Mouse (Mus musculus) liver, embryonic 14.5 days (tissue): ENCODE measurements around the gene Pgap3. TPM values are rescaled to one million over a fixed set of nuclear protein-coding genes. Genes with fewer than 3 reads are reported as not detected.

Experiments
- ATAC-seq: fragments of 200-750 bp; cut with Nextera tagmentation; 2 replicates; pipeline ENCODE4 v1.8.0; 2017; ENCODE audit warnings: moderate number of reproducible peaks, mild to moderate bottlenecking, moderate library complexity; ENCODE audit not compliant: insufficient read depth
- DNase-seq, 3 experiments: peaks; one replicate each; pipeline ENCODE4 v3.0.0-alpha.2; 2012 to 2013; ENCODE audit warnings: low read depth in 3 of 3, low spot score in 3 of 3
- H3K27ac ChIP-seq: fragments of 300-500 bp; sonication (generic); 2 replicates; pipeline ENCODE4 v1.5.1; 2014; ENCODE audit warnings: moderate library complexity, mild to moderate bottlenecking, control low read depth, inconsistent platforms
- H3K27me3 ChIP-seq: fragments of 300-500 bp; sonication (generic); 2 replicates; pipeline ENCODE4 v1.6.1; 2014; ENCODE audit warnings: mild to moderate bottlenecking, low read length, moderate library complexity; ENCODE audit not compliant: control insufficient read depth, insufficient read depth
- H3K36me3 ChIP-seq: fragments of 300-500 bp; sonication (generic); replicated peaks from 2 replicates; pipeline ENCODE4 v1.6.1; 2014; ENCODE audit warnings: low read depth; ENCODE audit not compliant: control insufficient read depth, insufficient read depth
- H3K4me1 ChIP-seq, 2 experiments: fragments of 200-500 bp in 1 of 2; fragments of 300-500 bp in 1 of 2; sonication (generic) in 1 of 2; replicated peaks; 2 replicates each; pipeline ENCODE4 v1.6.1; 2012 to 2014; ENCODE audit warnings: antibody characterized with exemption in 1 of 2, inconsistent platforms in 1 of 2, low read length in 1 of 2; ENCODE audit not compliant: control insufficient read depth in 2 of 2, insufficient read depth in 2 of 2
- H3K4me2 ChIP-seq: fragments of 300-500 bp; sonication (generic); 2 replicates; pipeline ENCODE4 v1.6.1; 2014; ENCODE audit warnings: low read depth, mild to moderate bottlenecking, control low read depth, moderate library complexity
- H3K4me3 ChIP-seq, 2 experiments: fragments of 200-500 bp in 1 of 2; fragments of 300-500 bp in 1 of 2; sonication (generic) in 1 of 2; 2 replicates each; pipeline ENCODE4 v1.5.1; 2012 to 2014; ENCODE audit warnings: low read depth in 2 of 2, low read length in 2 of 2, mild to moderate bottlenecking in 2 of 2, control low read depth in 1 of 2, inconsistent platforms in 1 of 2, moderate library complexity in 1 of 2; ENCODE audit not compliant: insufficient read depth in 1 of 2
- H3K9ac ChIP-seq: fragments of 300-500 bp; sonication (generic); replicated peaks from 2 replicates; pipeline ENCODE4 v1.6.1; 2014; ENCODE audit warnings: mild to moderate bottlenecking, control low read depth, moderate library complexity
- H3K9me3 ChIP-seq: fragments of 300-500 bp; sonication (generic); 2 replicates; pipeline ENCODE4 v1.6.1; 2016; ENCODE audit warnings: low read length, mixed read lengths; ENCODE audit not compliant: control insufficient read depth
- CTCF ChIP-seq: IDR thresholded peaks from 2 replicates; pipeline ENCODE4 v1.5.1; 2016; ENCODE audit warnings: antibody characterized with exemption, low read depth, control low read depth
- EP300 ChIP-seq: IDR thresholded peaks from 2 replicates; pipeline ENCODE4 v1.6.1; 2016; ENCODE audit warnings: antibody characterized with exemption, low read depth
- WGBS: fragments of 180-500 bp; shearing (Covaris S2); extraction: QIAGEN DNeasy Blood & Tissue Kit; methylation state at CpG from one replicate; pipeline ENCODE4 v1.1.7; 2014; ENCODE audit not compliant: insufficient replicate concordance; 5-methylcytosine and 5-hydroxymethylcytosine counted together
- polyA plus RNA-seq, 2 experiments: library from polyadenylated mRNA; depleted of rRNA in 1 of 2; stranded (reverse) in 1 of 2; unstranded in 1 of 2; fragments of >200 nt; fragmentation: Nextera tagmentation in 1 of 2; extraction: Ambion mirVana in 1 of 2; gene quantifications; 2 replicates each; pipeline versions ENCODE4 v1.2.1 to v1.2.3; 2012 to 2014

Gene Pgap3
- polyA plus RNA-seq, 2 experiments: 3.3 to 3.4 TPM

DNA sequence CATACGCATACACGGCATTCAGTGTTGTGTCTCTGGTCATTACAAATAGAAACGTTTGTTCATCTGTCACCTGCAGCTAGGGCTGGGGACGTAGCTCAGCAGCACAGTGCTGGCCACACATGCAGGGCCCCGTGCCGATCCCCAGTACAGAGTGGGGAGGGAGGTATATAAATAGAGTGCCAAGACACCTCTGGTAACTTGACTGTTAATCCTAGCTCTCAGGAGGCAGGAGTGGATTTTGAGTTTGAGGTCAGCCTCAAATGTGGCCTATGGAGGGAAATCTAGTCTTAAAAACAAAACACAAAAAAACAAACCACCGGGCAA lies 32.5 kb downstream of the Pgap3 start:
- no peak for TF ChIP-seq CTCF
- ATAC-seq (no peak), DNase-seq (no peak)
- Histone ChIP-seq H3K9ac (no peak overlapping the region), H3K4me3 (no peak overlapping the region), H3K9me3 (no peaks in the 10 kb centered on the region), H3K4me1 (no peaks in the 10 kb centered on the region), H3K27ac (no peak overlapping the region), H3K4me2 (no peak overlapping the region), H3K36me3 (no peaks in the 10 kb centered on the region), H3K27me3 (no peaks in the 10 kb centered on the region)
- 67% methylated on average over 7 of the region's 7 CpGs for WGBS

DNA sequence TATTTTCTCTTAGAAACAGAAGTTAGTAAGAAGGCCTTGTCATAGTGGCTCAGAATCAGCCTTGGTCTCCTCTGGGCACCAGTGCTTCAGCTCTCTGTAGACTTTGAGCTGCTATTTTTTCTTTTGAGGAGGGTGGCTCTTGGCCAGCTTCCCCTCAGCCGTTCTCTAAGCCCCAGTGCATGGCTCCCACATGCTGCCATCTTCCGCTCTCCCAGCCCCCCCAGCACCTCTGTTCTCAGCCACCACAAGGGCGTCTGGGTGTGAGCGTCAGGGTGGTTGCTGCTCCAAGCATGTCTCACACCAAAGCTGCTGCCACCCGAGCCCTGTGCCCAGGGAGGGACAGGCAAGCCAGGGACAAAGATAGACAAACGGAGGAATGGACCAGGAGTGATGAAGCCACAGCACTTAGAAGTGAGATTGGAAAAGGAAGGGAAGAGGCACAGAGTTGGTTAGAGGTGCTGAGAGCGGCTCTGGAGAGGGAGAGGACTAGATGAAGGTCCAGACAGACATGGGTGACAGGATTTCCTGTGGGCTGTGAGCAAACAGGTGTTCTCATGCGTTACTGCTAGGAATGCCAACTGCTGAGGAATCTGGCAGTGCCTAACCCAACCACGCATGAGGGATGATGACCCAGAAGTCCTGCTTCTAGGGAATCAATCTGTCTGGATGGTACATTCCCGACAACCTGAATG lies 33.0 kb downstream of the Pgap3 start:
- Histone ChIP-seq H3K4me1 (no peaks in the 10 kb centered on the region), H3K9me3 (no peaks in the 10 kb centered on the region), H3K9ac (no peak overlapping the region), H3K4me3 (no peak overlapping the region), H3K4me2 (no peak overlapping the region), H3K27ac (no peak overlapping the region), H3K36me3 (no peaks in the 10 kb centered on the region), H3K27me3 (no peaks in the 10 kb centered on the region)
- WGBS: 63% methylated on average over 10 of the region's 10 CpGs
- TF ChIP-seq CTCF: no peak
- TF ChIP-seq EP300: no peak
- DNase-seq (no peak), ATAC-seq (no peak)

DNA sequence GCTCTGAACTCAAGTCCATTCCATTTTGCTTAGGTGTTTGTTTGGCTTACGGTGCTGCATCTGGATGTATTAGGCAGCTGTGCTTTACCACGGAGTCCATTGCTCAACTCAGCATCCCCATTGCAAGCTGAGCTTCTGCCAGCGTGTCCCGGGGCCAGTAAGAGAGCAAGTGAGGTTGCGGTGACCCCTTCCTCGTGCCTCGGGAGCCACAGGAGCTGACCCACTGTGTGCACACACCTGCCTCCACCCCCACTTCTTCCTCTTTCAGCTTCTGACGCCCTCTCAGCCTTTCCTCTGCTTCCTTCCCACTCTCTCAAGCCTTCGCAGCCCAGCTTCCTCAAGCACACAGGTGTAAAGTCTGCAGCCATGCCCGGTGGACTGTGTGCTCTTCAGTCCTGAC lies 34.0 kb downstream of the Pgap3 start:
- TF ChIP-seq EP300 (no peak), CTCF (no peak)
- DNase-seq (no peak), ATAC-seq (no peak)
- no peaks in the 10 kb centered on the region for H3K4me1 ChIP-seq
- H3K27me3 ChIP-seq: no peaks in the 10 kb centered on the region
- 44% methylated on average over 10 of the region's 10 CpGs for WGBS
- no peaks in the 10 kb centered on the region for H3K9me3 ChIP-seq
- H3K36me3 ChIP-seq: no peaks in the 10 kb centered on the region
- H3K27ac ChIP-seq: no peak overlapping the region
- no peak overlapping the region for H3K4me3 ChIP-seq
- no peak overlapping the region for H3K4me2 ChIP-seq
- H3K9ac ChIP-seq: no peak overlapping the region

DNA sequence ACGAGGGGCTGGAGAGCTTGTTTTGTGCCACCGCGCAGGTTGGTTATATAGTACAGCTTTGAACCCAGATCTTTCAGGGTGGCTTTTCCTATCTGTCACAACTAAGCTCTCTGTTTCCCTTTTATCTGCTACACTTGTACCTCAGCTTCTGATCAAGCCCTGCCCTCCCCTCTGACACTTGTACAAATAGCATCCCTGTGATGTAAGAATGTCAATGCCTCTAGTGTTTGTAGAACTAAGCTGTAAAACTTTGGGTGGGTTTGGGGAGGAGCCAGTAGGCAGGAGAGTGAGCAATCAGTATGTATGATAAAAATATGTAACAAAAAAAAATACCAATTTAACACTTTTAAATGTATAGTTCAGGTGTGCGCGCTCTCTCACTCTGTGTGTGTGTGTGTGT lies 35.9 kb downstream of the Pgap3 start:
- ATAC-seq (no peak), DNase-seq (no peak)
- 86% methylated on average over 5 of the region's 5 CpGs for WGBS
- Histone ChIP-seq H3K4me1 (peaks cover under 1 to 1% of the 10 kb centered on the region in 2 experiments; a peak in 2 of 4 replicates), H3K9me3 (no peaks in the 10 kb centered on the region), H3K4me3 (no peak overlapping the region), H3K27ac (no peak overlapping the region), H3K36me3 (no peaks in the 10 kb centered on the region), H3K27me3 (no peaks in the 10 kb centered on the region), H3K4me2 (no peak overlapping the region), H3K9ac (no peak overlapping the region)
- TF ChIP-seq CTCF (no peak), EP300 (no peak)

DNA sequence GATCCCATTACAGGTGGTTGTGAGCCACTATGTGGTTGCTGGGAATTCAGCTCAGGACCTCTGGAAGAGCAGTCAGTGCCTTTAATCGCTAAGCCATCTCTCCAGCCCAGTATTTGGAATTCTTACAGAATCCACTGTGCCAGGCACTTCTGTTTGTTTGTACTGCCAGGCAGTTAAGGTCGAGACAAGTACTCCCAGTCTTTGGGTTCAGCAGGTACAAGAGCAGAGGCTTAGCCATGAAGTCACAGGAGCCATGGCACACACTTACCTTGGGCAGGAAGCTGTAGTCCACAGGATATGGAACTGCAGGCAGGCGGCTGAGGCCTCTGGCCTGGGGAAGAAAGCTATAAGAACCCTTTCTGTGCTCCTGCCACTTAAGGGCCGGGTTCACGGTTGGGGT lies 36.5 kb downstream of the Pgap3 start:
- Histone ChIP-seq H3K4me3 (no peak overlapping the region), H3K9me3 (no peaks in the 10 kb centered on the region), H3K4me2 (no peak overlapping the region), H3K4me1 (peaks cover 3 to 7% of the 10 kb centered on the region in 2 experiments; a peak in 3 of 4 replicates), H3K27me3 (no peaks in the 10 kb centered on the region), H3K36me3 (no peaks in the 10 kb centered on the region), H3K27ac (no peak overlapping the region), H3K9ac (no peak overlapping the region)
- ATAC-seq (no peak), DNase-seq (no peak)
- TF ChIP-seq CTCF (no peak), EP300 (no peak)
- 78% methylated on average over 5 of the region's 5 CpGs for WGBS
